Mouse (Mus musculus) kidney, postnatal 14 days (tissue): ENCODE data around the gene Svip.

Experiments
- DNase-seq: peaks from one replicate; pipeline ENCODE4 v3.0.0; 2022; ENCODE audit warnings: mixed read lengths

Svip gene

GRCm38 (mm10) chr7:51960698-51961374 is 45.0 kb downstream of the Svip start:
- no peak for DNase-seq

- no peak for DNase-seq
Measured at GRCm38 (mm10) chr7:51957766-51958165, 48.1 kb downstream of the Svip start.

- no peak for DNase-seq
Measured at GRCm38 (mm10) chr7:51955424-51956041, 50.3 kb downstream of the Svip start.
